Mouse (Mus musculus) B cell, adult 67 days (primary cell): Measurements from ENCODE around the gene Esp4. TPM values are rescaled to one million over a fixed set of nuclear protein-coding genes. Genes with fewer than 3 reads are reported as not detected.

Source experiments
- total RNA-seq, 2 experiments: library from RNA; stranded (reverse); gene quantifications; 4 replicates each; pipeline ENCODE4 v1.2.4; 2023

The Esp4 gene
- total RNA-seq: not detected

DNA sequence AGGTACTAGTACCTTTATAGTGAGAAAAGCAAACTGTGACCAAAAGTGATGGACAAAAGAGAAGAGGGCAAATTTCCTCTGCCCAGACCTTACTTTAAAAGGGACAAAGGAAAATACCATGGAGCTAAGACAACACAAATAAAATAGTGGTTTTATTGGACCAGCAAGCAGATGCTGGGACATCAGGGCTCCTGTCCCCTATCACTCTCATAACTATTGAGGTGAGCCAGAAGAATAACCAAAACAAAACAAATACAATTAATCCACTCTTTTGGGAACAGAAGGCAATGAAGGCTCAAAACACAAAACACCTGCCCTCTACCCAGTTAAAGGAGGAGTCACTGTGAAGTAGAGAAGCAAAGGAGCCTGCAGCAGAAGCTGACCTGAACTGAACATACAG, at the start of gene Esp4:
Gene Esp4, plus strand, starts transcription at position 301 of the 400 bp plus-strand sequence.

DNA sequence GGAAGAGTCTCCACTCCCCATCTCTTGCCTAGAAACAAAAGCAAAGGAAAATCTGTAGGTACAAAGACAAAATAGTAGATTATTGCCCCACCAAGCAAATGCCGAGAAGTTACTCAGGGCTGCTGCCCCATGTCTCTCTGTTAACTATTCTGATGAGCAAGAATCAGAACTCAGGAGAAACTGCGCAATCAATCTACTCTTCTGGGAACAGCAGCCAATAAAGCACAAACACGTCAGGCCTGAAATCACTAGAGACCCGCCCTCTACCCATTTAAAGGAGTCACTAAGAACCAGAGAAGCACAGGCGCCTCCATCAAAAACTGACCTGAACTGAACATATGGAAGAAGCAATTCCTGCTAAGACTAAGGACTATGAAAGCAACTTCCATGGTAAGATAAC, 37.2 kb upstream of the Esp4 start, which contains the start of gene Esp6:
Gene Esp6, plus strand, starts transcription at position 301 of the 400 bp plus-strand sequence.

DNA sequence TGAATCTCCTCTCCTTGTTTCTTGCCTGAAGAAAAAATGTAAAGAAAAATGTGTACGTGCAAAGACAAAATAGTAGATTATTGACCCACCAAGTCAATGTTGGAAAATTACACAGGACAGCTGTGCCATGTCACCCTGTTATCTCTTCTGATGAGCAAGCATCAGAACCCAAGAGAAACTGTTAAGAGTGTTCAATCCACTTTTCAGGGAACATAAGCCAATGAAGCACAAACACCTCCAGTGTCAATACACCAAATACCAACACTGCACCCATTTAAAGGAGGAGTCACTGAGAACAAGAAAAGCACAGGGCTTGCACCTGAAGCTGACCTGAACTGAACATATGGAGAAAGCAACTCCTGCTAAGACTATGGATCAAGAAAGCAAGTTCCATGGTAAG, 33.4 kb downstream of the Esp4 start, which contains the start of gene Esp3:
Gene Esp3, plus strand, starts transcription at position 301 of the 400 bp plus-strand sequence.

Other genes with a start within 250 kb of the Esp4 start
- gene Esp8, start 78.6 kb upstream of the Esp4 start, total RNA-seq: not detected
- not detected for gene Esp6, start 37.1 kb upstream of the Esp4 start, total RNA-seq
- gene Esp3, start 33.5 kb downstream of the Esp4 start, total RNA-seq: not detected
- not detected for gene Esp1, start 128.5 kb downstream of the Esp4 start, total RNA-seq
- gene Crisp2, start 208.4 kb downstream of the Esp4 start, total RNA-seq: not detected
- not detected for gene Rhag, start 212.5 kb downstream of the Esp4 start, total RNA-seq